Mouse (Mus musculus) erythroblast, embryonic 14.5 days (primary cell): ENCODE measurements around the gene Ncoa1.

Experiments used
- GATA1 ChIP-seq: IDR thresholded peaks from 2 replicates; pipeline ENCODE4 v1.6.1; 2012; ENCODE audit warnings: low read length, inconsistent platforms, mixed read lengths
- TAL1 ChIP-seq: IDR thresholded peaks from 3 replicates; pipeline ENCODE4 v1.6.1; 2012; ENCODE audit warnings: low read length, inconsistent platforms, mixed read lengths

DNA sequence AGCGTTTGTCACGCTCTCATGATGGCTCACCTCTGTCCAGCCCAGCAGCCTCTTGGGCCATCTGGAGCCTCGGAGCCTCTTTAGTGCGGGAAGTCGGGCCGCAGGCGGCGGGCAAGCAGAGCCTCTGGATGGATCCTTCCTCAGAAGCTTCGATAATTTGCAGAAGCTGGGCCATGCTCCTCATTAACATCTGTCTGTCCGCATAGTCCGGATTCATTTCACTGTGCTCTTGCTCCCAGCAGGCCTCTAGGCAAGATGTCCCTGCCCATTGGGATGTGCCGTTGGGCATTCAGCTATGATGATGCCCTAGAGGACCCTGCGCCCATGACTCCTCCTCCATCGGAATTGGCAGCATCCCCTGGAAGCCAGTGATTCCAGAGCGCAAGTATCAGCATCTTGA is 239.5 kb downstream of the Ncoa1 start:
- no peak for TF ChIP-seq GATA1
- no peak for TF ChIP-seq TAL1
